Mouse (Mus musculus) heart, adult 2 months (tissue): Measurements from ENCODE around the gene Prss58. TPM values are rescaled to one million over a fixed set of nuclear protein-coding genes. Genes with fewer than 3 reads are reported as not detected.

ENCODE experiments used
- DNase-seq, 2 experiments: peaks; one replicate each; pipeline ENCODE4 v3.0.0; 2021
- H3K27ac ChIP-seq: fragments of 200-600 bp; 2 replicates; pipeline ENCODE4 v1.8.1; 2022
- H3K27me3 ChIP-seq: fragments of 200-500 bp; 2 replicates; pipeline ENCODE4 v1.6.1; 2012; ENCODE audit warnings: mild to moderate bottlenecking, low read length, inconsistent platforms, mixed read lengths; ENCODE audit not compliant: control insufficient read depth, insufficient read depth
- H3K36me3 ChIP-seq: fragments of 200-500 bp; 2 replicates; pipeline ENCODE4 v1.6.1; 2012; ENCODE audit warnings: low read length, inconsistent platforms; ENCODE audit not compliant: control insufficient read depth, insufficient read depth
- H3K4me1 ChIP-seq: fragments of 200-500 bp; 2 replicates; pipeline ENCODE4 v1.6.1; 2011; ENCODE audit warnings: low read length; ENCODE audit not compliant: control insufficient read depth, insufficient read depth
- H3K4me3 ChIP-seq: fragments of 200-600 bp; 2 replicates; pipeline ENCODE4 v1.8.1; 2022
- H3K79me2 ChIP-seq: fragments of 200-500 bp; replicated peaks from 2 replicates; pipeline ENCODE4 v1.6.1; 2012; ENCODE audit warnings: mild to moderate bottlenecking, inconsistent platforms, low read length, moderate library complexity, mixed read lengths; ENCODE audit not compliant: control insufficient read depth, insufficient read depth
- H3K9ac ChIP-seq: fragments of 200-500 bp; 2 replicates; pipeline ENCODE4 v1.6.1; 2012; ENCODE audit warnings: low read depth, mild to moderate bottlenecking, control low read depth, inconsistent platforms, low read length, mixed read lengths
- CTCF ChIP-seq: fragments of 200-600 bp; IDR thresholded peaks from 2 replicates; pipeline ENCODE4 v1.8.1; 2022; ENCODE audit warnings: antibody characterized with exemption, mild to moderate bottlenecking, moderate library complexity
- EP300 ChIP-seq: fragments of 200-500 bp; IDR thresholded peaks from 2 replicates; pipeline ENCODE4 v1.6.1; 2011; ENCODE audit warnings: low read depth, low read length, control low read depth; ENCODE audit not compliant: insufficient read depth
- POLR2A ChIP-seq: fragments of 200-500 bp; IDR thresholded peaks from 2 replicates; pipeline ENCODE4 v1.6.1; 2011; ENCODE audit warnings: mild to moderate bottlenecking, low read depth, low read length, control low read depth; ENCODE audit not compliant: insufficient read depth
- WGBS: fragments of 180-500 bp; shearing (Covaris S2); methylation state at CpG from one replicate; pipeline ENCODE4 v1.1.7; 2018; 5-methylcytosine and 5-hydroxymethylcytosine counted together
- intact Hi-C: fragments of 180-260 bp; cut with DNase I; formaldehyde crosslinking; loops from one replicate; pipeline ENCODE4 v1.15.1; 2025
- polyA plus RNA-seq: library from polyadenylated mRNA; depleted of rRNA; stranded (reverse); fragments of >200 nt; gene quantifications from 2 replicates; pipeline ENCODE4 v1.2.3, GENCODE M21; 2012; rRNA removed
- total RNA-seq, 2 experiments: library from RNA; stranded (reverse); gene quantifications; 2 replicates each; pipeline ENCODE4 v1.2.3; 2021

Prss58 gene
- total and polyA plus RNA-seq, 3 experiments: not detected

DNA sequence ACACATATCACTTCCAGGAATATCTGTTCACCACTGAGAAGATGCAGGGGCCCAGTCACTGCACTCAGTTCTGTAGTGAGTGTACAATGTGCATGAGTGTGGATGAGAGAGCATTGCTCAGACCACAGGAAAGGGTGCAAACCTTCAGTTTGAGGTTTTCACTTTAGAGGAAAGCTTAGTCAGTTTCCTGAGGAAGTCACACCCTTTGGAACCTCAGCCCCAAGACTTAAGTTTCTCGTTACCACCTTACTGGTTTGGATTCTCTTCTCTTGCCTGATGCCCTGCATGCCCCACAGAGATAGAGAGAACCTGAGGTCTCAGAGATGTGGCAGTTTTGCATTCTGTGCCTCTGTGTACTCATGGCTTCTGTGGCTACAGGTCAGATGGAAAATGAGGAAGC, 9.2 kb downstream of the Prss58 start:
- no peak overlapping the region for H3K9ac ChIP-seq
- H3K4me1 ChIP-seq: no peaks in the 10 kb centered on the region
- H3K79me2 ChIP-seq: no peaks in the 10 kb centered on the region
- DNase-seq: no peak
- WGBS: 30% methylated on average over 1 of the region's 1 CpGs
- no peak overlapping the region for H3K27ac ChIP-seq
- H3K4me3 ChIP-seq: no peak overlapping the region
- H3K27me3 ChIP-seq: no peaks in the 10 kb centered on the region
- H3K36me3 ChIP-seq: no peaks in the 10 kb centered on the region
- intact Hi-C loops: no loop called here
- TF ChIP-seq EP300 (no peak), POLR2A (no peak), CTCF (no peak)

DNA sequence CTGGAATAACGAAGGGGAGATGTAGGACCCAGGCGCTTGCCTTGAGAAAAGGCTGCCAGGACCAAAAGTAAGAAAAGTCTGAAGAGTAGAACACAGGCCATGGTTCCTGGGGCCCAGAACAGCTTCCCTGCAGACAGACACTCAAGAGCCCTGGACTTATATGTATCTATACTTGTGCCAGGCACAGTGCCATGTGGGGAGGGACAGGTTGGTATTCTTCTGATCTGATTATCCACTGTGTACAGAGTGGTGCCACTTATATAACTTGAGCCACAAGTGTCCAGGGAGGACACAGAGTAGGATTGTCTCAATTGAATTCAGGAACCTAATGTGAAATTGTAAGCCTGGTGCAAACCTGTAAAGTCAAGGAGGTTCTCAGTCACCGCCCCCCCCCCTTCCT, 12.8 kb downstream of the Prss58 start, which contains the start of gene Moxd2:
Gene Moxd2, minus strand, starts transcription at position 101 of the 400 bp plus-strand sequence.
- H3K36me3 ChIP-seq: no peaks in the 10 kb centered on the region
- no peaks in the 10 kb centered on the region for H3K27me3 ChIP-seq
- no peak within 1 kb of the TSS for H3K9ac ChIP-seq
- no peaks in the 10 kb centered on the region for H3K4me1 ChIP-seq
- intact Hi-C loops: no loop called here
- no peak within 1 kb of the TSS for H3K27ac ChIP-seq
- no peaks in the 10 kb centered on the region for H3K79me2 ChIP-seq
- no peak for DNase-seq
- TF ChIP-seq POLR2A (no peak), EP300 (no peak), CTCF (no peak)
- no peak within 1 kb of the TSS for H3K4me3 ChIP-seq
- 85% methylated on average over 3 of the region's 3 CpGs for WGBS

DNA sequence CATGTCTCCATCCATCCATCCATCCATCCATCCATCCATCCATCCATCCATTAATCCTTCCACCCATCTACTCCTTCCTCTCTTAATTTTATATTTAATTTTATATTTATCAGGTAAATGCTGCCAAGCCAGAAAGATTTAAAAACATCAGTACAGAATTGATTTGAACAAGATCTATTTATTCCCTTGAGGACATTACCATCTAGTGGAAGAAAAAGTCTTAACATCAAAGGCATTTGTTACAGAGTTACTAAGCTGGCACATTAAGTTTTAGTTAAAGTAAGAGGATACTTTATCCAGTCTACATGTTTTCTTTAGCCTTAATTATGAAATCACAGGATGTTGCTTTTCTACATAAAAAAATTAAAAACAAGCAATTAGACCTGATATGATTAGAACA, 54.9 kb downstream of the Prss58 start:
- Histone ChIP-seq H3K36me3 (no peaks in the 10 kb centered on the region), H3K4me1 (no peaks in the 10 kb centered on the region), H3K4me3 (no peak overlapping the region), H3K27me3 (no peaks in the 10 kb centered on the region), H3K79me2 (no peaks in the 10 kb centered on the region), H3K9ac (no peak overlapping the region), H3K27ac (no peak overlapping the region)
- intact Hi-C loops: no loop called here
- no peak for TF ChIP-seq EP300
- TF ChIP-seq POLR2A: no peak
- TF ChIP-seq CTCF: no peak
- no peak for DNase-seq

Other genes starting within 250 kb of the Prss58 start
- gene Moxd2, start 12.9 kb downstream of the Prss58 start, total RNA-seq: not detected
- not detected in 2 replicates for gene Moxd2, start 12.9 kb downstream of the Prss58 start, polyA plus RNA-seq
- not detected for gene 1700074P13Rik, start 40.2 kb upstream of the Prss58 start, total RNA-seq
- gene 1700074P13Rik, start 40.2 kb upstream of the Prss58 start, polyA plus RNA-seq: 0.20 and 0.25 TPM in 2 replicates
- gene Gm4744, start 51.5 kb upstream of the Prss58 start, total RNA-seq: not detected
- gene Gm4744, start 51.5 kb upstream of the Prss58 start, polyA plus RNA-seq: not detected in 2 replicates
- not detected for gene 1810009J06Rik, start 64.4 kb upstream of the Prss58 start, total RNA-seq
- not detected in 2 replicates for gene 1810009J06Rik, start 64.4 kb upstream of the Prss58 start, polyA plus RNA-seq
- not detected for gene Gm2663, start 99.1 kb upstream of the Prss58 start, total RNA-seq
- gene Gm2663, start 99.1 kb upstream of the Prss58 start, polyA plus RNA-seq: not detected in 2 replicates
- gene 2210010C04Rik, start 135.1 kb upstream of the Prss58 start, total RNA-seq: not detected
- gene 2210010C04Rik, start 135.1 kb upstream of the Prss58 start, polyA plus RNA-seq: 0.06 and 0.18 TPM in 2 replicates